Mouse (Mus musculus) heart, embryonic 13.5 days (tissue): ENCODE measurements around the gene Ccs. TPM values are rescaled to one million over a fixed set of nuclear protein-coding genes. Genes with fewer than 3 reads are reported as not detected.
"Not testable (repeated sequence)": the region's sequence is repeated elsewhere in the genome, so short reads cannot be mapped to it uniquely, and the experiment has no call there.

Source experiments
- ATAC-seq: fragments of 200-750 bp; cut with Nextera tagmentation; 2 replicates; pipeline ENCODE4 v1.8.0; 2017; ENCODE audit warnings: moderate TSS enrichment; ENCODE audit not compliant: insufficient number of reproducible peaks, low FRiP score, low TSS enrichment; ENCODE audit errors: extremely low read depth
- H3K27ac ChIP-seq: fragments of 300-500 bp; sonication (generic); replicated peaks from 2 replicates; pipeline ENCODE4 v1.5.1; 2015; ENCODE audit warnings: moderate library complexity, mild to moderate bottlenecking, inconsistent platforms
- H3K27me3 ChIP-seq: fragments of 300-500 bp; sonication (generic); replicated peaks from 2 replicates; pipeline ENCODE4 v1.6.1; 2015; ENCODE audit warnings: mild to moderate bottlenecking, inconsistent platforms
- H3K36me3 ChIP-seq: fragments of 300-500 bp; sonication (generic); 2 replicates; pipeline ENCODE4 v1.6.1; 2015; ENCODE audit warnings: mild to moderate bottlenecking, inconsistent platforms
- H3K4me1 ChIP-seq: fragments of 300-500 bp; sonication (generic); 2 replicates; pipeline ENCODE4 v1.6.1; 2015; ENCODE audit warnings: inconsistent platforms
- H3K4me2 ChIP-seq: fragments of 300-500 bp; sonication (generic); 2 replicates; pipeline ENCODE4 v1.6.1; 2015; ENCODE audit warnings: inconsistent platforms, mild to moderate bottlenecking, moderate library complexity
- H3K4me3 ChIP-seq: fragments of 300-500 bp; sonication (generic); 2 replicates; pipeline ENCODE4 v1.5.1; 2015; ENCODE audit warnings: moderate library complexity, mild to moderate bottlenecking, inconsistent platforms
- H3K9ac ChIP-seq: fragments of 300-500 bp; sonication (generic); 2 replicates; pipeline ENCODE4 v1.6.1; 2015; ENCODE audit warnings: inconsistent platforms, mild to moderate bottlenecking, moderate library complexity
- H3K9me3 ChIP-seq: fragments of 300-500 bp; sonication (generic); 2 replicates; pipeline ENCODE4 v1.6.1; 2016; ENCODE audit warnings: inconsistent platforms
- WGBS: fragments of 180-500 bp; shearing (Covaris S2); methylation state at CpG from one replicate; pipeline ENCODE4 v1.1.7; 2015; ENCODE audit warnings: mixed read lengths; 5-methylcytosine and 5-hydroxymethylcytosine counted together
- polyA plus RNA-seq: library from polyadenylated mRNA; unstranded; fragments of >200 nt; fragmentation: Nextera tagmentation; extraction: Ambion mirVana; gene quantifications from 2 replicates; pipeline ENCODE4 v1.2.1, GENCODE M21; 2015

The Ccs gene
- 40.7 and 44.1 TPM in 2 replicates for polyA plus RNA-seq

GRCm38 (mm10) chr19:4839149-4839548 lies at the start of gene Ccs, which contains the start of gene Ccdc87:
TSS of gene Ccs (minus strand) at chr19:4839332.
TSS of gene Ccdc87 (plus strand) at chr19:4839366.
- H3K36me3 ChIP-seq, result 0 out of 2 replicates have a peak, but pooled peaks cover 3% of the 10 kb centered on the region
- H3K27ac ChIP-seq, result peak within 1 kb of the TSS; percentile 43; the same call in 1 of the 2 replicates
- H3K9me3 ChIP-seq, result no peaks in the 10 kb centered on the region
- peaks cover 17% of the 10 kb centered on the region for H3K4me1 ChIP-seq
- H3K4me2 ChIP-seq, result peak within 1 kb of the TSS; percentile 89
- H3K4me3 ChIP-seq, result peak within 1 kb of the TSS; percentile 72
- peaks cover 41% of the 10 kb centered on the region for H3K27me3 ChIP-seq
- WGBS, result under 1% methylated on average over 25 of the region's 25 CpGs
- peak; percentile 95 for ATAC-seq
- peak within 1 kb of the TSS; percentile 90 for H3K9ac ChIP-seq

DNA sequence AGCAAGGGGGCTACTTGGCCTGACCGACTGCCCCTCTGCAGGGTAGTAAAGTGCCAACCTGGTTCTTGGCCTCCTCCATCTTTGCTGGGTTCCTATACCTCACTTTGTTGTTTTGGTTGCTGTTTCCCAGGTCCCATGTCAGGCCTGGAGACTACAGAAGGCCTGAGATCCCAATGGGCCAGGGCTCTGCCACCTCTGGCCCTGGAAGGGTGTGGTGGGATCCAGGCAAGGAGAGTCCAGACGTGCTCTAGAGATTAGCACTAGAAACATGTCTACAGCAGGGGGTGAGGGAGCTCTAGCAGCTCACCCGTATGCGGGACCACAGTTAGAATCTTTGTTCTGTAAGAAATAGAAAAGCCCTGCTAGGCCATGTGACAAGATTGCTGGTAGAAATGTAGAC lies 44.8 kb upstream of the Ccs start:
- Histone ChIP-seq H3K4me2 (no peak overlapping the region), H3K27me3 (0 out of 2 replicates have a peak, but pooled peaks cover under 1% of the 10 kb centered on the region), H3K9me3 (no peaks in the 10 kb centered on the region), H3K4me1 (peaks cover 5% of the 10 kb centered on the region), H3K9ac (no peak overlapping the region), H3K4me3 (no peak overlapping the region), H3K36me3 (peaks cover 14% of the 10 kb centered on the region), H3K27ac (no peak overlapping the region)
- no peak for ATAC-seq
- 69% methylated on average over 4 of the region's 4 CpGs for WGBS

- Histone ChIP-seq H3K4me3 (peak overlapping the region; percentile 93), H3K36me3 (peaks cover 11% of the 10 kb centered on the region), H3K9ac (peak overlapping the region; percentile 91), H3K27me3 (peaks cover 13% of the 10 kb centered on the region), H3K9me3 (no peaks in the 10 kb centered on the region), H3K27ac (no peak overlapping the region), H3K4me1 (peaks cover 17% of the 10 kb centered on the region), H3K4me2 (peak overlapping the region; percentile 94)
- WGBS, result 58% methylated on average over 10 of the region's 10 CpGs
- no peak for ATAC-seq
These were observed 40.2 kb upstream of the Ccs start for GRCm38 (mm10) chr19:4879324-4879703.

GRCm38 (mm10) chr19:4878405-4879323 lies 39.5 kb upstream of the Ccs start, which contains the start of gene Zdhhc24:
TSS of gene Zdhhc24 (plus strand) at chr19:4878668.
- peak within 1 kb of the TSS; percentile 94 for H3K4me2 ChIP-seq
- peak within 1 kb of the TSS; percentile 93 for H3K4me3 ChIP-seq
- peaks cover 17% of the 10 kb centered on the region for H3K4me1 ChIP-seq
- no peaks in the 10 kb centered on the region for H3K9me3 ChIP-seq
- peaks cover 6% of the 10 kb centered on the region; the same call in 1 of the 2 replicates for H3K36me3 ChIP-seq
- peaks cover 13% of the 10 kb centered on the region for H3K27me3 ChIP-seq
- H3K27ac ChIP-seq, result peak within 1 kb of the TSS; percentile 70
- peak; percentile 91 for ATAC-seq
- WGBS, result under 1% methylated on average over 52 of the region's 52 CpGs
- peak within 1 kb of the TSS; percentile 91 for H3K9ac ChIP-seq

DNA sequence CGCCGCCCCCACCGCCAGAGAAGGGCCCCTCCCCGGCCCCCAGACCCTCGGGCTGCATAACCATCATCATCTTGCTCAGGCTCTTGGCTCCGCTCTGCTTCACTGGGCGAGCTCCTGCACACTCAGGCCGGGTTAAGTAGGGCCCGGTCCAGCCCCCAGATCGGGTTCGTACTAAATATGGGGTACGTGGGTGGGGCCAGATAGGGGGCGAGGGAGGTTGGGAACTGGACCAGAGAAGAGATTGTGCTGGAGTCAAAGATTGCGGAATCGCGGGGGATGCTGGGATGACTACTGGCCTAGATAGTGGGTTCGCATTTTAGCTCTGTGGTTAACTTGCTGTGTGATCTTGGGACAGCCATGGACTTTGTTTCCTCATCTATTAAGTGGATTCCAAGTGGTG lies 38.7 kb upstream of the Ccs start, which contains the start of gene Actn3:
TSS of gene Actn3 (minus strand) at position 125 of the 400 bp plus-strand sequence.
- peak within 1 kb of the TSS; percentile 93 for H3K4me3 ChIP-seq
- H3K27me3 ChIP-seq, result peaks cover 13% of the 10 kb centered on the region
- no peaks in the 10 kb centered on the region for H3K9me3 ChIP-seq
- WGBS, result 1% methylated on average over 17 of the region's 17 CpGs
- peak within 1 kb of the TSS; percentile 94 for H3K4me2 ChIP-seq
- H3K27ac ChIP-seq, result peak within 1 kb of the TSS; percentile 70
- 0 out of 2 replicates have a peak, but pooled peaks have one; percentile 9 for ATAC-seq
- no peaks in the 10 kb centered on the region for H3K36me3 ChIP-seq
- peaks cover 17% of the 10 kb centered on the region for H3K4me1 ChIP-seq
- peak within 1 kb of the TSS; percentile 91 for H3K9ac ChIP-seq

DNA sequence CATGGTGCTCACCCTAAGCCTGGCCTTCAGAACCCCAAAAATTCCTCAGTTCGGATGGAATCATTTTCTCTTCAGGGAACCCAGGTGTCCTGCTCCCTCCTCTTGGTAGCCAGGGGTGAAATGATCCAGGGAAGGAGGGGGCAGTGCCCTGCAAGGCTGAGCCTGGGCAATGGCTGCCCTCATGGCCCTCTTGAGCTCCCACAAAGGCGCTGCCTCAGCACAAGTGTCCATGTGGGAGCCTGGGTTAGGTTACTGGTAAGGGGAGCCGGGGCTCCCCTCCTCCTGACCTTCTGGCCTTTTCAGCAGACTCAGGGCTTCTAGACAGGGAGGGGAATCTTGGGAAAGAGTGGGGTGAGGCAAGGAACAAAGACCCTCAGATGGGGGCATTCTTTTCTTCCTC lies 37.6 kb upstream of the Ccs start:
- Histone ChIP-seq H3K36me3 (no peaks in the 10 kb centered on the region), H3K9me3 (no peaks in the 10 kb centered on the region), H3K9ac (no peak overlapping the region), H3K4me1 (peaks cover 17% of the 10 kb centered on the region), H3K4me2 (no peak overlapping the region), H3K27me3 (peaks cover 13% of the 10 kb centered on the region), H3K27ac (no peak overlapping the region), H3K4me3 (no peak overlapping the region)
- WGBS, result 65% methylated on average over 3 of the region's 3 CpGs
- no peak for ATAC-seq

DNA sequence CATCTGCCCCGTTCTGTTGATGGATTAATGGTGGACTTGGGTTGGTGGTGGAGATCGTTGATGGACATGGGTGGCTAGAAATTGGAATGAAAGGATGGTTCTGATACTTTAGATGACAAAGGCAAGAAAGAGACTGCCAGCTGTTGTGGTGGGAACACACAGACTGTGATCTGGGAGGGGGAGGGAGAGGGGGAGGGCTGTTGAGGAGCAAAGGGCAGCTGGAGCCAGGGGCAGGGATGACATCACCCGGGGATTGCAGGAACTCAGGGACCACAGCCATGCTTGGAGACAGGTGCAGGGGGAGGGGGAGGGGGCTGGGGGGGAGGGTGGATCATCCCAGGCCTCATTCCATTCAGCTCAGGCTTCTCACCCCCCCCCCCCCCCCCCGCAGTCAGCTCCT lies 37.1 kb upstream of the Ccs start:
- no peak overlapping the region for H3K9ac ChIP-seq
- H3K4me3 ChIP-seq, result no peak overlapping the region
- H3K36me3 ChIP-seq, result no peaks in the 10 kb centered on the region
- H3K4me1 ChIP-seq, result peaks cover 17% of the 10 kb centered on the region
- peaks cover 13% of the 10 kb centered on the region for H3K27me3 ChIP-seq
- ATAC-seq, result no peak
- WGBS, result 55% methylated on average over 3 of the region's 4 CpGs
- no peaks in the 10 kb centered on the region for H3K9me3 ChIP-seq
- no peak overlapping the region for H3K27ac ChIP-seq
- no peak overlapping the region for H3K4me2 ChIP-seq

GRCm38 (mm10) chr19:4874613-4875012 lies 35.5 kb upstream of the Ccs start:
- H3K4me3 ChIP-seq, H3K9ac ChIP-seq, H3K36me3 ChIP-seq, H3K4me2 ChIP-seq, H3K9me3 ChIP-seq, ATAC-seq, H3K27ac ChIP-seq: not testable (repeated sequence)
- 68% methylated on average over 1 of the region's 1 CpGs for WGBS
- H3K27me3 ChIP-seq, result peaks cover 13% of the 10 kb centered on the region
- peaks cover 17% of the 10 kb centered on the region for H3K4me1 ChIP-seq

DNA sequence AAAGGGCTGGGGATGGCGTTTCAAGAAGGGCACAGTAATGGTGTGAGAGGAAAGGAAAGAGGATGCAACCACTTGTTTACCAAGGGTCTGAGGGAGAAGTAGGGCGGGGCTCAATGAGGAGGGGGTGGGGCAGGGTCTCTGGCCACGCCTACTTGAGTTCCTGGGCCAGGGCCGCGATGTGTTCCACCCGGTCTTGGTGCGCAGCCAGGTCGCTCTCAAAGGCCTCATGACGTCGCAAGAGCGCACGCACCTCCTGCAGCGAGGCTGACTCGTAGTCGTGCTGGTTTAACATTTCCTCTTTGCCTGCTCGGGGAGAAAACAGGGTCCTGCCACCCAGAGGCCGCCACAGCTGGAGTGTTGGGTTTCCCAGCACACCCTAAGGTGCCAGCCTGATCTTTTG lies 26.0 kb upstream of the Ccs start:
- Histone ChIP-seq H3K4me1 (peaks cover 5% of the 10 kb centered on the region; the same call in 1 of the 2 replicates), H3K9me3 (no peaks in the 10 kb centered on the region), H3K36me3 (0 out of 2 replicates have a peak, but pooled peaks cover 3% of the 10 kb centered on the region), H3K27me3 (peaks cover 49% of the 10 kb centered on the region), H3K4me3 (peak overlapping the region; percentile 18), H3K27ac (no peak overlapping the region), H3K9ac (peak overlapping the region; percentile 24; the same call in 1 of the 2 replicates), H3K4me2 (peak overlapping the region; percentile 53)
- no peak for ATAC-seq
- 9% methylated on average over 17 of the region's 17 CpGs for WGBS

GRCm38 (mm10) chr19:4863048-4863447 lies 23.9 kb upstream of the Ccs start:
- Histone ChIP-seq H3K9me3 (no peaks in the 10 kb centered on the region), H3K4me3 (no peak overlapping the region), H3K27ac (no peak overlapping the region), H3K4me2 (no peak overlapping the region), H3K27me3 (peaks cover 40% of the 10 kb centered on the region), H3K4me1 (peaks cover 11% of the 10 kb centered on the region; the same call in 1 of the 2 replicates), H3K9ac (no peak overlapping the region), H3K36me3 (0 out of 2 replicates have a peak, but pooled peaks cover 10% of the 10 kb centered on the region)
- 77% methylated on average over 6 of the region's 6 CpGs for WGBS
- no peak for ATAC-seq

GRCm38 (mm10) chr19:4859081-4859480 lies 19.9 kb upstream of the Ccs start:
- Histone ChIP-seq H3K4me3 (no peak overlapping the region), H3K4me2 (no peak overlapping the region), H3K4me1 (peaks cover 17% of the 10 kb centered on the region), H3K9ac (no peak overlapping the region; the same call in 1 of the 2 replicates), H3K9me3 (no peaks in the 10 kb centered on the region), H3K27ac (no peak overlapping the region), H3K36me3 (0 out of 2 replicates have a peak, but pooled peaks cover 10% of the 10 kb centered on the region), H3K27me3 (peaks cover 24% of the 10 kb centered on the region)
- no peak; the same call in 1 of the 2 replicates for ATAC-seq
- 42% methylated on average over 6 of the region's 6 CpGs for WGBS
